Mouse (Mus musculus): ENCODE results near the gene Babam2. TPM values are rescaled to one million over a fixed set of nuclear protein-coding genes. Genes with fewer than 3 reads are reported as not detected.

Babam2 gene
- polyA plus RNA-seq, 1 experiment, result 38.7 TPM

GRCm38 (mm10) chr5:31713280-31713711 is 15.8 kb downstream of the Babam2 start:
- peaks cover 16% of the 10 kb centered on the region; the same call in 1 of the 2 replicates for H3K4me1 ChIP-seq (ENCODE audit: control insufficient read depth, insufficient read depth, low read length)
- 69% methylated on average over 2 of the region's 2 CpGs for WGBS
- peak; percentile 19 for DNase-seq
- H3K36me3 ChIP-seq (ENCODE audit: control insufficient read depth, insufficient read depth, low read length), result no peaks in the 10 kb centered on the region; the same call in 1 of the 2 replicates
- H3K27me3 ChIP-seq (replicated peaks; ENCODE audit: control insufficient read depth, insufficient read depth, low read length), result no peaks in the 10 kb centered on the region
- H3K4me3 ChIP-seq (ENCODE audit: insufficient read depth, low read depth, low read length), result no peak overlapping the region
- H3K27ac ChIP-seq (ENCODE audit: insufficient read depth, low read depth, low read length), result no peak overlapping the region
- no peak for TF ChIP-seq CTCF (conservative IDR thresholded peaks at IDR 0.05; ENCODE audit: insufficient read depth, insufficient read length, low read depth, low read length)
- TF ChIP-seq POLR2A (IDR thresholded peaks at IDR 0.05; ENCODE audit: low read depth, low read length), result no peak

GRCm38 (mm10) chr5:31713841-31714264 is 16.4 kb downstream of the Babam2 start:
- no peak overlapping the region for H3K4me3 ChIP-seq (ENCODE audit: insufficient read depth, low read depth, low read length)
- no peak overlapping the region for H3K27ac ChIP-seq (ENCODE audit: insufficient read depth, low read depth, low read length)
- no peak for TF ChIP-seq POLR2A (IDR thresholded peaks at IDR 0.05; ENCODE audit: low read depth, low read length)
- no peak for TF ChIP-seq CTCF (conservative IDR thresholded peaks at IDR 0.05; ENCODE audit: insufficient read depth, insufficient read length, low read depth, low read length)
- WGBS, result 52% methylated on average over 5 of the region's 5 CpGs
- no peaks in the 10 kb centered on the region; the same call in 1 of the 2 replicates for H3K36me3 ChIP-seq (ENCODE audit: control insufficient read depth, insufficient read depth, low read length)
- peak; percentile 19 for DNase-seq
- peaks cover 18% of the 10 kb centered on the region; the same call in 1 of the 2 replicates for H3K4me1 ChIP-seq (ENCODE audit: control insufficient read depth, insufficient read depth, low read length)
- no peaks in the 10 kb centered on the region for H3K27me3 ChIP-seq (replicated peaks; ENCODE audit: control insufficient read depth, insufficient read depth, low read length)

- no peak for DNase-seq
- TF ChIP-seq POLR2A (IDR thresholded peaks at IDR 0.05; ENCODE audit: low read depth, low read length) (no peak), CTCF (conservative IDR thresholded peaks at IDR 0.05; ENCODE audit: insufficient read depth, insufficient read length, low read depth, low read length) (no peak)
- Histone ChIP-seq H3K27me3 (replicated peaks; ENCODE audit: control insufficient read depth, insufficient read depth, low read length) (no peaks in the 10 kb centered on the region), H3K36me3 (ENCODE audit: control insufficient read depth, insufficient read depth, low read length) (no peaks in the 10 kb centered on the region; the same call in 1 of the 2 replicates), H3K27ac (ENCODE audit: insufficient read depth, low read depth, low read length) (no peak overlapping the region), H3K4me3 (ENCODE audit: insufficient read depth, low read depth, low read length) (no peak overlapping the region), H3K4me1 (ENCODE audit: control insufficient read depth, insufficient read depth, low read length) (peaks cover 20% of the 10 kb centered on the region; the same call in 1 of the 2 replicates)
- 65% methylated on average over 4 of the region's 4 CpGs for WGBS
Observed at GRCm38 (mm10) chr5:31715486-31716150, 18.1 kb downstream of the Babam2 start.

- no peaks in the 10 kb centered on the region for H3K4me1 ChIP-seq (ENCODE audit: control insufficient read depth, insufficient read depth, low read length)
- H3K27ac ChIP-seq (ENCODE audit: insufficient read depth, low read depth, low read length), result no peak overlapping the region
- H3K27me3 ChIP-seq (replicated peaks; ENCODE audit: control insufficient read depth, insufficient read depth, low read length), result no peaks in the 10 kb centered on the region
- TF ChIP-seq CTCF (conservative IDR thresholded peaks at IDR 0.05; ENCODE audit: insufficient read depth, insufficient read length, low read depth, low read length) (no peak), POLR2A (IDR thresholded peaks at IDR 0.05; ENCODE audit: low read depth, low read length) (no peak)
- DNase-seq, result no peak
- H3K4me3 ChIP-seq (ENCODE audit: insufficient read depth, low read depth, low read length), result no peak overlapping the region
- WGBS, result 74% methylated on average over 6 of the region's 6 CpGs
- no peaks in the 10 kb centered on the region for H3K36me3 ChIP-seq (ENCODE audit: control insufficient read depth, insufficient read depth, low read length)
Observed at GRCm38 (mm10) chr5:31724519-31724918, 27.0 kb downstream of the Babam2 start.

GRCm38 (mm10) chr5:31725885-31726284 is 28.4 kb downstream of the Babam2 start:
- no peak for TF ChIP-seq CTCF (conservative IDR thresholded peaks at IDR 0.05; ENCODE audit: insufficient read depth, insufficient read length, low read depth, low read length)
- TF ChIP-seq POLR2A (IDR thresholded peaks at IDR 0.05; ENCODE audit: low read depth, low read length), result no peak
- H3K4me1 ChIP-seq (ENCODE audit: control insufficient read depth, insufficient read depth, low read length), result no peaks in the 10 kb centered on the region
- no peaks in the 10 kb centered on the region for H3K36me3 ChIP-seq (ENCODE audit: control insufficient read depth, insufficient read depth, low read length)
- no peaks in the 10 kb centered on the region for H3K27me3 ChIP-seq (replicated peaks; ENCODE audit: control insufficient read depth, insufficient read depth, low read length)
- DNase-seq, result no peak
- H3K27ac ChIP-seq (ENCODE audit: insufficient read depth, low read depth, low read length), result no peak overlapping the region
- 94% methylated on average over 2 of the region's 2 CpGs for WGBS
- no peak overlapping the region for H3K4me3 ChIP-seq (ENCODE audit: insufficient read depth, low read depth, low read length)

GRCm38 (mm10) chr5:31727456-31727855 is 30.0 kb downstream of the Babam2 start:
- WGBS, result 60% methylated on average over 5 of the region's 5 CpGs
- H3K36me3 ChIP-seq (ENCODE audit: control insufficient read depth, insufficient read depth, low read length), result no peaks in the 10 kb centered on the region
- DNase-seq, result peak; percentile 72
- no peak overlapping the region for H3K27ac ChIP-seq (ENCODE audit: insufficient read depth, low read depth, low read length)
- no peak overlapping the region for H3K4me3 ChIP-seq (ENCODE audit: insufficient read depth, low read depth, low read length)
- H3K4me1 ChIP-seq (ENCODE audit: control insufficient read depth, insufficient read depth, low read length), result no peaks in the 10 kb centered on the region
- TF ChIP-seq POLR2A (IDR thresholded peaks at IDR 0.05; ENCODE audit: low read depth, low read length) (no peak), CTCF (conservative IDR thresholded peaks at IDR 0.05; ENCODE audit: insufficient read depth, insufficient read length, low read depth, low read length) (no peak)
- no peaks in the 10 kb centered on the region for H3K27me3 ChIP-seq (replicated peaks; ENCODE audit: control insufficient read depth, insufficient read depth, low read length)

GRCm38 (mm10) chr5:31732644-31733338 is 35.3 kb downstream of the Babam2 start:
- 44% methylated on average over 3 of the region's 3 CpGs for WGBS
- Histone ChIP-seq H3K4me1 (ENCODE audit: control insufficient read depth, insufficient read depth, low read length) (no peaks in the 10 kb centered on the region), H3K4me3 (ENCODE audit: insufficient read depth, low read depth, low read length) (no peak overlapping the region), H3K27me3 (replicated peaks; ENCODE audit: control insufficient read depth, insufficient read depth, low read length) (no peaks in the 10 kb centered on the region), H3K27ac (ENCODE audit: insufficient read depth, low read depth, low read length) (peak overlapping the region; percentile 23; the same call in 1 of the 2 replicates), H3K36me3 (ENCODE audit: control insufficient read depth, insufficient read depth, low read length) (no peaks in the 10 kb centered on the region)
- TF ChIP-seq CTCF (conservative IDR thresholded peaks at IDR 0.05; ENCODE audit: insufficient read depth, insufficient read length, low read depth, low read length), result no peak
- no peak for TF ChIP-seq POLR2A (IDR thresholded peaks at IDR 0.05; ENCODE audit: low read depth, low read length)
- no peak for DNase-seq

All from kidney, adult 2 months (tissue).